Mouse (Mus musculus): ENCODE results near the gene Oxsm. TPM values are rescaled to one million over a fixed set of nuclear protein-coding genes. Genes with fewer than 3 reads are reported as not detected.
A peak's percentile ranks its signal among the peaks of the same experiment; 100 is the strongest.

Oxsm gene
- total RNA-seq (2021): 1 to 10 TPM; 9.6 to 10.0 TPM

GRCm38 (mm10) chr14:16249171-16249874, at the start of gene Oxsm, which contains the start of gene Ngly1:
Gene Oxsm (minus strand): TSS chr14:16249808.
Gene Ngly1 (plus strand): TSS chr14:16249280.
- DNase-seq: peak; percentile 80 to 84

GRCm38 (mm10) chr14:16296816-16297468, 47.3 kb upstream of the Oxsm start:
- no peak for DNase-seq

DNA sequence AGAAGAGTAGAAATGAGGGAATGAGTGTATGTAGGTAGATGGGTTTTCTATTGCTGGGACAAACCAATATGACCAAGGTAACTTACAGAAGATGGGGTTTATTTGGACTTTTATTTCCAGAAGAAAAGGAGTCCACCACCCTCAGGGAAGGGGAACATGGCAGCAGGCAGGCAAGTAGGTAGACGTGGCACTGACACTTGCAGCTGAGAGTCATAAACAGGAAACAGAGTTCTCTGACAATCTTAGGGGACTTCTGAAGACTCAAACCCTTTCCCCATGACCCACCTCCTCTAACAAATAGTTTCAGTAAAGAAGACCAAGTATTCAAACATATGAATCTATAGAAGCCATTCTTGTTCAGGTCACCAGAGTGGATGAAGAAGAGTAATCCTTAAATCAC, 44.3 kb upstream of the Oxsm start:
- DNase-seq: no peak

GRCm38 (mm10) chr14:16293015-16293414, 43.4 kb upstream of the Oxsm start:
- no peak for DNase-seq

DNA sequence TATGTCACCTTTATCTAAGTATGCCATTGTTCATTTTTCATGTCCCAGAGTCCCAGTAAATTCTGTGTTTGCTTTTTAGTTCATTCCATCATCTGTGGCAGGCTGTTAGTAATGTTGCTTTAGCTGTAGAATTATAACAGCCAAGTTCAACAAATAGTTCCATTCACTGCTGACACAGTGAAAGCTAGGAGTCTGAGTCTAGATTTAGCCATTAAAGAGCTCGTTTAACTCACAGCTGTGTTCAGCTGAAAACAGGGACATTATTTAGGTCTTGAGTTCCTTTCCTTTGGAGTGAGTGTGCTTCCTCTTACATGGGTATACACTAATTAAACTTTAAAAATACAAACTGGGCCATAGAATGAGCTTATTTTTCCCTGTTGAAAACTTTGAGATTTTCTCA, 42.8 kb upstream of the Oxsm start:
- no peak for DNase-seq

- no peak for DNase-seq
Observed at GRCm38 (mm10) chr14:16283966-16284365, 34.4 kb upstream of the Oxsm start.

- DNase-seq: no peak
Observed at GRCm38 (mm10) chr14:16279196-16279595, 29.6 kb upstream of the Oxsm start.

DNA sequence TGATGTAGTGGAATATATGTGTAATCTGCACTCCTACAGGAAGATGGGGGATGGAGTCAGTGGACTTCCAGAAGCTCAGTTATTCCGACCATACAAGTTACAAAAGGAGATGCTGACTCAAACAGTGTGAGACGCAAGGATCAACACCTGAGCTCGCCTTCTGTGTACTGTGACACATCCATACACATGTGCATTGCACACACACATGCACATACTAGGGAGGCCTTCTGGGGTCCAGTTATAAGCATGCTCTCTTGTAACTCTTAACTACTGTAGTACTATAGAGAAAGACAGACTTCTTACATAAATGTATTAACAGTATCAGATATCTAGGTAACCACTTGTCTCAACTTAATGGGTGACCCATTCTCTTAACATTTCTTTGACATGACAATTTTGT, 24.1 kb upstream of the Oxsm start:
- DNase-seq: no peak

DNA sequence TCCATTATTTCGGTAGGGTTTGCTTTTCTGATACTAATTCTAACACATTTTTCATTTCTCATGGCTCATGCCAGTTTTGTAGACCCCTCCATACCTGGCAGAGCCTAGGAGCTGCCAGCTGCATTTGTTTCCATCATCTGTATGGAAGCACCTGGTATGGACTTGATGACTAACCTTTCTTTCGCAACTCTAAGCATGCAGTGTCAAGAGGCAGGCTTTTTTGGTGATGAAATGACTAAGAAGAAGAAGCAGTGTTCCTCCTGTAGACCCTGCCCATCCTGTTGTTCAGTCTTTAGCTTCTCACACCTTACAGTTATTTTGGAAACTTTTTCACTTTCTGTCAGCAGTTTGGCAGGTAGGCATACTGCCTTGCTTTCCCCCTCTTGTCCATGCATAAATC, 20.2 kb upstream of the Oxsm start:
- no peak for DNase-seq

GRCm38 (mm10) chr14:16267028-16267427, 17.4 kb upstream of the Oxsm start:
- DNase-seq: no peak

- no peak for DNase-seq
Observed at GRCm38 (mm10) chr14:16261869-16262268, 12.3 kb upstream of the Oxsm start.

GRCm38 (mm10) chr14:16260541-16260940, 10.9 kb upstream of the Oxsm start:
- DNase-seq: no peak

- DNase-seq: no peak
Observed at GRCm38 (mm10) chr14:16256209-16256608, 6.6 kb upstream of the Oxsm start.

- no peak for DNase-seq
Observed at GRCm38 (mm10) chr14:16255745-16256144, 6.1 kb upstream of the Oxsm start.

DNA sequence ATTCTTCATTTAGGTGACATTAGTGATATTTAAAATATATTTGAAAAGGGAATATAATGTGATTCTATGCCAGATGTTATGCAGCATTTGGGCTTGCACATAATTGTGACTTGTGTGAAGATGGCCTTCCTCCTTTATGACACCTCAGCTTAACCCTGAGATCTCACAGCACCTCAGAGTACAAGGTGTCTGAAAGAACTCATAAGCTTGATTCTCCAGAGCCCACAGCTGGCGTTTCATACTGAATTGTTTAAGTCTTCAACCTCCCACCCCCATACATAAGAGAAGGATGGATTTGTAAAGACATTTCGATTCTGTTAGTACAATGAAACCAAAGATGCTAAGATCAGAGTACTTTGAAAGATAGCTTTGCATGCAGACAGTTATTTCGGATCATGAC, 491 bp upstream of the Oxsm start:
- no peak for DNase-seq

- no peak for DNase-seq
Observed at GRCm38 (mm10) chr14:16248603-16249157, 928 bp downstream of the Oxsm start.

DNA sequence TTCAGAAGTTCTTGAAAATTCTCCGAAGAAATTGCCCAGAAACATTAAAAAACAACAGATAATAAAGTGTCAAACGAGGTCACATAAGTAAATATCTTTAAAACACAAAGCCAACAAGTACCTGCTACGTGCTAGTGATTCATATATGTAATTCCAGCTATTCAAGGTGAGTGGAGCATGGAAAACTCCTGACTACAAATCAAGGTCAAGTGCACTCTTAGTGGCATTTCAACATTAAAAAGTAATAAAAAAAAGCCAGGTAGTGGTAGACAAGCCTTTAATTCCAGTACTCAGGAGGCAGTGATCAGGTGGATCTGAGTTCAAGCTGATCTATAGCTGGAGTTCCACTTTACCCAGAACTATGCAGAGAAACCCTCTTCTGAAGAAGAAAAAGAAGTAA, 1.5 kb downstream of the Oxsm start:
- DNase-seq: no peak

DNA sequence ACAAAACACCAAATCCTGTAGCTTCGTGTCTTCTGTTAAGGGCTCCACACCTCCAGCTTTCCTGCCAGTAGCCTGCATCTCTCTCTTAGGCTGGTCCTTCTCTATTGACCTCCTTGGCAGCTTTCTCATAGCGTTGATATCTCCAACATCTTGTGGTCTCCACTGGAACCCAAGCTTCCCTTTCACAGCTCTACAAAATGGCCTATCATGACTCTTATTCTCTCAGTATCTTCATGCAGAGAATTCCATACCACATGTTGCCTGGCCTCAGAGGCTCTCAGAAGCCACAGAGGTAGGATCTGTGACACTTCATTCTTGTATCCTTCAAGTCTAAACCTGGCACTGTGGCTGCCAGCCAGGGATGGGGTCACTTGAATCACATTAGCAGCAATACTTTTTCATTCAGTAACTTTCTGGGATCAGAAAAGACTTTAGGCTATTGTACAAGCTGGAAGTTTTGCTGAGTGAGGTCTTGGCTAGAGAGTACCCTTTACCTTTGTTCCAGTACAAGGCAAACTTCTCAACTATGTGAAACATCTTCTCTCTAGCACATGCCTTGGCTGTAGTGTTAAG, 3.2 kb downstream of the Oxsm start:
- DNase-seq: no peak

GRCm38 (mm10) chr14:16245127-16245526, 4.5 kb downstream of the Oxsm start:
- DNase-seq: no peak

- no peak for DNase-seq
Observed at GRCm38 (mm10) chr14:16244370-16244769, 5.2 kb downstream of the Oxsm start.

DNA sequence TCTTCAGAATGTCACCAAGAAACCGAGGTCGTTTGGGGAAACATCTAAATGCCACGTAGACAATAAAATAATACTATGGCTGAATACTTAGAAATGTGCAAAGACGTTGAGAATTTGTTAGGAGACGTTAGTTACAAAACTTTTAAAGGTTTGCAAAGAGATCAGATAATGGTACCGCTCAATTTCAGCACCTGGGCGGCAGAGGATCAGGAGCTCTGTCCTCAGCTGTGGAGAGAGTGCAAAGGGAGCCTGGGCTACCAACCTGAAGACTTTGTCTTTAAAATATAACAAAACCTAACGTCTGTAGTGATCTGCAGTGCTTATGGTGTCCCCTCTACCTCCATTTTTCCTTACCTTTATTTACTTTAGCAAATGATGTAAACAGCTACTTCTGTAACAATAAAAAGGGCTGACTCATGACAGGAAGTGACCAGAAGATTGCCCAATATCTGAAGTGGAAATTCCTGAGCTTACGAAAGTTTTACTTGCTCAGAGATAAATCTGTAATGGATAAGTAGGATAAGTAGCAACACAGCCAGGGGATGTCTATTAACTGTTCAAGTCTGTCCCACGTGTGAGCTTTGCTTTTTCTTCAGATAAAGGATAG, 5.9 kb downstream of the Oxsm start:
- DNase-seq: no peak

GRCm38 (mm10) chr14:16242947-16243602, 6.5 kb downstream of the Oxsm start:
- peak; percentile 88 to 89 for DNase-seq
